Mouse (Mus musculus): Measurements from ENCODE around the gene Tgfbr3.

Tgfbr3 gene

DNA sequence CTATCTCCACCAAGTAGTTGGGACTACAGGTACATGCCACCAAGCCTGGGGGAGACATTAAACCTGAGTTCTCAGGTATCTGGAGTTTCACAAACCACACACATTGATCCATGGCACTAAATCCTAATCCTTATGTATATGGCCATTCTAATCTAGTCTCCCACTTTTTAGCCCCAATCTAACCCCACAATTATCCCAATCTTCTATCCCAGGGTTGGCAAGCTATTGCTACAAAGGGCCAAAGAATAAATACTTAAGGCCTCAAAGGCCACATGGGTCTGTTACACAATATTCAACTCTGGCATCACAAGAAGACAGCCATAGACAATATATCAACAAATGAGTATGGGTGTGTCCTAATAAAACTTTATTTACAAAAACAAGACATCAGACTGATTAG, 85.1 kb downstream of the Tgfbr3 start:
- DNase-seq: no peak

- DNase-seq: peak; percentile 80
Observed at GRCm38 (mm10) chr5:107202801-107203559, 86.4 kb downstream of the Tgfbr3 start.

DNA sequence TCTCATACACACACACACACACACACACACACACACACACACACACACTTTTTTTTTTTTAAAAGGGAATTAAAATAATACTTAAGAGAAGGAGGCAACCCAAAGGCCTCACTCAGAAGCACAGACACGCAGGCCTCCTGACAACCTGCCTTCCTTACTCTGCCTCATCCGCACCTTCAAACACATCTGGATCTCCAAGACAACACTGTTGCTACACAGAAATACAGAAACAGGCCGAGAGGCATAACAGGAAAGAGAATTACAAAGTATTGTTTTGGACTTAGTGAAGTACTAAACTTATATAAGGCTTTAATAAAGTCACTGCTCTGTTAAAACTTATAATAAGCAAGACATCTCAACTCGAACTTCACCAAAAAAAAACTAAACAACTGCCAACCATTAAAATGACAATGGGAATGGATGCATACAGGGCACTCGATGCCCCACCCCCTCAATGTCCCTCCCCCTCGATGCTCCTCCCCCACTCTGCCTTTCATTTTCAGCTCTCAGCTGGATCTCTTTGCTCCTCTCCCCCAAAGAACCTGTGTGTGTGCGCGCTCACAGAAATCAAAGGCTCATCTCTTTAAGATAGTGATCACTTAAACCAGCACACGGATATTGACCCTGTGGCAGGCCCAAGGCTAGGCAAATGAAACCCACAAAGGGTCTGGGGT, 87.8 kb downstream of the Tgfbr3 start:
- no peak for DNase-seq

GRCm38 (mm10) chr5:107200853-107201341, 88.5 kb downstream of the Tgfbr3 start:
- DNase-seq: peak; percentile 75

- DNase-seq: no peak
Observed at GRCm38 (mm10) chr5:107200221-107200635, 89.2 kb downstream of the Tgfbr3 start.

GRCm38 (mm10) chr5:107195751-107196395, 93.6 kb downstream of the Tgfbr3 start:
- DNase-seq: peak; percentile 50

DNA sequence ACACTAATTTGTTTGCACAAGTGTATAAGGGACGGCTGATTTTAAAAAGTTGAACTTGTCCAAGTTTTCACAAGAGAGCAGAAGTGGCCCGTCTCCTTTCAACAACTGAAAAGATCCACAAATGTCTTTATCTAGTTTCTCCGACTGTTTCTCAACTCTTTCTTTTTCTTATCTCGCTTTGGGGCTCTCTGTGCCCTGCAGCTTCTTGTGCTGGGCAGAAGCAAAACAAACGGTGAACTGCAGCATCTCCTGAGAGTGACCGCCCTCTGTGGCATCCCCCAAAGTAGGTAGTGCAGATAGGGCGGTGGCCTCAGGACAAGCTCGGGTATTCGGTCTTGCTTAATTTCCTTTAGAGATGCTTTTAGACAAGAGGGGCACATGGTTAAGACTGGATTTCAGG, 96.3 kb downstream of the Tgfbr3 start:
- no peak for DNase-seq

- no peak for DNase-seq
Observed at GRCm38 (mm10) chr5:107192372-107192771, 97.1 kb downstream of the Tgfbr3 start.

- DNase-seq: no peak
Observed at GRCm38 (mm10) chr5:107188551-107188950, 100.9 kb downstream of the Tgfbr3 start.

GRCm38 (mm10) chr5:107186206-107186605, 103.2 kb downstream of the Tgfbr3 start:
- no peak for DNase-seq

GRCm38 (mm10) chr5:107184158-107184883, 105.1 kb downstream of the Tgfbr3 start:
- peak; percentile 65 for DNase-seq

GRCm38 (mm10) chr5:107183537-107183936, 105.9 kb downstream of the Tgfbr3 start:
- DNase-seq: no peak

DNA sequence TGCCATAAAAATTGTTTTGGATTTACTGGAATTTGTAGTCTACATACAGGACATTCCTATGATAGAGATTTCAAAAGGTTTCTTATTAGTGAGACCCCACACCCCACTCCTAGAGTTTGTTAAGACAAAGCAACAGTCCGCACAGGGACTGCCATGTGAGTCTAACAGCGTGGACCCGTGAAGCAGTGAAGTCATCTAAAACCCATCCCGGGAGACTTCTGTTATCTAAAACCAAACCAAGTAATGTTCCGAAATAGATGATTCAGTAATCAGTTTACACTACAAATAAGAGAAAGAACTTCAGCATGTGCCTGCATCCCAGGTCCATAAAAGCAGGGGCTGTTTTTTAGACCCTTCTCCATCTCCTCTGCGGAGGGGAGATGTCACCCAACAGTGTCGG, 106.7 kb downstream of the Tgfbr3 start:
- no peak for DNase-seq

DNA sequence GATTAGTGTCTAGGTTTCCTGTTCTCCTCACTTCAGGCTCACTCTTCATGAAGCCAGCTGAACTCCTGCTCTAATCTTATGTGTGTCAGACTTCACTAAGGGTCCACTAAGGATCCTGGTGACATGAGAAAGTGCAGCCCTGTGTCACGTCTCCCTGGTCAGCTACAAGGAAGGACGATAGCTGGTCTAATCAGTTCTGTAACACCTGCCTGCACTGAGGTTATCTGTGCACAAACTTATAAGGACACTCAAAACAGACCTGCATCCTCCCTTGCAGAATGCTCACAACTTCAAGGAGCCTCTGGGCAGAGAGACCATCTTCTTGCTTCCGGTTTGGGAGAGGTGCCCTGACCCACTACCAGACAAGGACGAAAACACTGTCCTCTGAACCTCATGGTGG, 107.6 kb downstream of the Tgfbr3 start:
- no peak for DNase-seq

DNA sequence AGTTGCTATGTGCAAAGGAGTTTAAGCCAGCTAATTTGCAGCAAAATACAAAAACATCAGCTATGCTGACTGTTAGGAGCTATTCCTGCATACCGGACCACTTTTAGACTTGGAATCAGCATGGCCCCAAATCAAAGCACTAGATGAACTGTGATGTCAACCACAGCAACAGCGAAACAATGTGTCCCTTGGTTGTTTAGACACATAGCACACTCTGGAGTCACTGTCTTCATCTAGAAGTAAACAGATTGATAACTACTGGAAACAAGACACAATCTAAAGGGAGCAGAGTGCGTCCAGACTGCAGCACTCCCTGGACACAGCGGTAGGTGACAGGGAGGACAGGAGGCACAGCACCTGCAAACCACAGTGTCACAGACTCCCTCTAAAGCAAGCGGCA, 110.2 kb downstream of the Tgfbr3 start:
- DNase-seq: peak; percentile 51

DNA sequence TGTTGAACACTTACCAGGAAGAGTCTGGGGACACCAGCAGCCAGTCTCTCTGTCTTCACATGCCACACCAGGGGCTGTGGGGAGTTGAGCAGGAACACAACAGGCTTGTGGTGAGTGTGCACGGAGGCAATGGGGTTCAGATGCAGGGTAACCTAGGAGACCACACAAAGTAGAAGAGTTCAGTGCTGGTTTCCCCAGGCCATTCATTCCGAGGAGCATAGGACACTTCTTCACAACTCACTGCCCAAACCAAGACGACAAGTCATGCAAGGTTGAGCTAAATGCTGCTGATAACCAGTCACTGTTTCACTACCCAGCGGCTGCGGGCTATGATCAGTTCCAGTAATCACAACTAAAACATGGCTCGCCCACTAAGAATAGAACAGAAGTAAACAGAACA, 111.6 kb downstream of the Tgfbr3 start:
- no peak for DNase-seq

DNA sequence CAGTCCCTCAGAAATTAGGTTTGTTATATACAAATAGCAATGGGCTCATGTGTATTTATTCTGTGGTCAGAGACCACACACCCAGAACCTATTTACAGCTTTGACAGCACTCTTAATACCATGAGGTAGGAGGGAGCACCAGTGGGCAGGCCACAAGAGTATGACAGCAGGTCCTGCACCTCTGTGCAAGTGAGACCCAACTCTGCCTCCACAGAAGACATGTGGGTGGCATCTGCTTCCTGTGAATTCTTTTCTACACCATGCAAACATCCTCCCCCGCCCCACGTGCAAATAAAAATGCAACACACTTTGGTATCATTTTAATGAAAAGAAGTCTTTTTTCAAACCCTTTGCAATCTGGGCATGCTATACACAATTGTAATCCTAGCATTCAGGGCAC, 112.2 kb downstream of the Tgfbr3 start:
- DNase-seq: no peak

- DNase-seq: peak; percentile 38
Observed at GRCm38 (mm10) chr5:107176796-107177195, 112.6 kb downstream of the Tgfbr3 start.

DNA sequence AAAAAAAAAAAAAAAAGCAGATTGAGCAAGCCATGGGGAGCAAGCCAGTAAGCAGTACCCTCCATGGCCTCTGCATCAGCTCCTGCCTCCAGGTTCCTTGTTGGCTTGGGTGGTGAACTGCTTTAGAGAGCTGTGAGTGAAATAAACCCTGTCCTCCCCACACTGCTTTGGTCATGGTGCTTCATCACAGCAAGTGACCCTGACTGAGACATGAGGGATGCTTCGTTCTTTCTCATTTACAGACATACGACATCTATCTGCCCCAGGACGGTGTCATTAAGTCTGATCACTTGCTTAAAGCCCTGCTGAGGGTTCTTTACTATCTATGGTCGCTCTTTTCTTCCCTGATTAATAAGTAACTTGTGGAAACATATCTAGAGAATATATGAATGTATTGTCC, 113.2 kb downstream of the Tgfbr3 start:
- DNase-seq: no peak

- no peak for DNase-seq
Observed at GRCm38 (mm10) chr5:107174188-107174587, 115.2 kb downstream of the Tgfbr3 start.

DNA sequence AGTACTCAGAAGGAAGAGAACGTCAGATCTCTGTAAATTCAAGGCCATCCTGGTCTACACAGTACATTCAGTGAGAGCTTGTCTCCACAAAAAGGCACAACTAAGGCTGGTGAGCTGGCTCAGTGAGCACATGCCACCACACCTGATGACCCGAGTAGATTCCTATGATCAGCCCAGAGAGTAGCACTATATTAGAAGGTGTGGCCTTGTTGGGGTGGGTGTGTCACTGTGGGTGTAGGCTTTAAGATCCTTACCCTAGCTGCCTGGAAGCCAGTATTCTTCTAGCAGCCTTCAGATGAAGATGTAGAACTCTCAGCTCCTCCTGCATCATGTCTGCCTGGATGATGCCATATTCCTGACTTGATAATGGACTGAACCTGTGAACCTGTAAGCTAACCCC, 115.9 kb downstream of the Tgfbr3 start:
- DNase-seq: no peak

DNA sequence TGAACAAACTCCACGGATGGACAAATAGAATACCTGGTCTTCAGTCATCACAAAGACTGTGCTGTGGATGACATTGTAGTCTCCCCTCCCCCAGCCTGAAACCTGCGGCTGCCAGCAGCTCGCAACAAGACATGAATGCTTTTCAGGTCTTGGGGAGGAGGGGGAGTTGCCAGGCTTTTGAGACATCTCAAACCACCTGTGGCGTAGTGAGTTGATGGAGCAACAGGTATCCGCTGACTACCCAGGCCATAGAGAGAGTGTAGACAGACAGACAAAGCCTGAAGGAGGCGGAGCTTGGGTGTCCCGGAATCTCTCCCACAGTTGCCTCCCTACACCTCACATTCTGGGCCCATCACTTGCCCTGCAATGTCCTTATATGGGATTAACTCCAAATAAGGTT, 117.6 kb downstream of the Tgfbr3 start:
- DNase-seq: no peak

- no peak for DNase-seq
Observed at GRCm38 (mm10) chr5:107169796-107170195, 119.6 kb downstream of the Tgfbr3 start.

Measured in lung, postnatal 36 days (tissue).